Mouse (Mus musculus) embryonic facial prominence, embryonic 12.5 days (tissue): ENCODE results near the gene Lgr6. TPM values are rescaled to one million over a fixed set of nuclear protein-coding genes. Genes with fewer than 3 reads are reported as not detected.

Experiments used
- ATAC-seq: fragments of 200-750 bp; cut with Nextera tagmentation; 2 replicates; pipeline ENCODE4 v1.8.0; 2017; ENCODE audit not compliant: insufficient number of reproducible peaks, insufficient read depth, low FRiP score, low TSS enrichment
- H3K27ac ChIP-seq: fragments of 300-500 bp; sonication (generic); 2 replicates; pipeline ENCODE4 v1.5.1; 2016; ENCODE audit warnings: mild to moderate bottlenecking
- H3K27me3 ChIP-seq: fragments of 300-500 bp; sonication (generic); 2 replicates; pipeline ENCODE4 v1.6.1; 2016; ENCODE audit warnings: mild to moderate bottlenecking, moderate library complexity
- H3K36me3 ChIP-seq: fragments of 300-500 bp; sonication (generic); 2 replicates; pipeline ENCODE4 v1.6.1; 2016; ENCODE audit warnings: mild to moderate bottlenecking
- H3K4me1 ChIP-seq: fragments of 300-500 bp; sonication (generic); 2 replicates; pipeline ENCODE4 v1.6.1; 2016
- H3K4me2 ChIP-seq: fragments of 300-500 bp; sonication (generic); replicated peaks from 2 replicates; pipeline ENCODE4 v1.6.1; 2016; ENCODE audit warnings: mild to moderate bottlenecking, moderate library complexity
- H3K4me3 ChIP-seq: fragments of 300-500 bp; sonication (generic); 2 replicates; pipeline ENCODE4 v1.5.1; 2016; ENCODE audit warnings: mild to moderate bottlenecking
- H3K9ac ChIP-seq: fragments of 300-500 bp; sonication (generic); 2 replicates; pipeline ENCODE4 v1.6.1; 2016; ENCODE audit warnings: mild to moderate bottlenecking, moderate library complexity
- H3K9me3 ChIP-seq: fragments of 300-500 bp; sonication (generic); 2 replicates; pipeline ENCODE4 v1.6.1; 2016; ENCODE audit warnings: mild to moderate bottlenecking, moderate library complexity
- WGBS: fragments of 180-500 bp; shearing (Covaris S2); methylation state at CpG from one replicate; pipeline ENCODE4 v1.1.7; 2016; 5-methylcytosine and 5-hydroxymethylcytosine counted together
- polyA plus RNA-seq: library from polyadenylated mRNA; unstranded; fragments of >200 nt; fragmentation: Nextera tagmentation; extraction: Ambion mirVana; gene quantifications from 2 replicates; pipeline ENCODE4 v1.2.1, GENCODE M21; 2016

The Lgr6 gene
- polyA plus RNA-seq, 1 experiment from 2014 or later = 3.5 TPM

DNA sequence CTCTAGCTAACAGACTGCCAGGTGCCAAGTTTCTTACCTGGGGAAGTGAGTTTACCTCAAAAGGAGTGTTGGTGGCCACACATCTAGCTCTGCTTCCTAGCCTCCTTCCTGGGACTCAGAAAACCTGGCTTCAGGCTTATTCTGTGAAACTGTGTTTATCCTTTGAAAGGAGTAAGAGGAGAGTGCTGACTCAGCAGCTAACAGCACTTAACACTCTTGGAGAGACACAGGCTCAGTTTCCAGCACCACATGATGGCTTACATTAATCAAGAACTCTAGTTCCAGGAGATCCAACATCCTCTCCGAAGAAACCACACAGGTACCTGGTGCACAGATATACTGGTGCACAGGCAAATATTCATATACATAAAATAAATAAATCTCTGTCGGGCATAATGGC is 162.2 kb downstream of the Lgr6 start:
- 87% methylated on average over 2 of the region's 2 CpGs for WGBS
- H3K4me2 ChIP-seq = no peak overlapping the region
- H3K36me3 ChIP-seq = peaks cover 2% of the 10 kb centered on the region
- ATAC-seq = no peak
- H3K27ac ChIP-seq = no peak overlapping the region
- no peaks in the 10 kb centered on the region for H3K9me3 ChIP-seq
- no peak overlapping the region for H3K4me3 ChIP-seq
- H3K9ac ChIP-seq = no peak overlapping the region
- 0 out of 2 replicates have a peak, but pooled peaks cover 5% of the 10 kb centered on the region for H3K4me1 ChIP-seq
- H3K27me3 ChIP-seq = no peaks in the 10 kb centered on the region

- Histone ChIP-seq H3K36me3 (no peaks in the 10 kb centered on the region), H3K27ac (no peak overlapping the region), H3K4me1 (0 out of 2 replicates have a peak, but pooled peaks cover 5% of the 10 kb centered on the region), H3K4me3 (no peak overlapping the region), H3K27me3 (no peaks in the 10 kb centered on the region), H3K9me3 (no peaks in the 10 kb centered on the region), H3K4me2 (no peak overlapping the region), H3K9ac (no peak overlapping the region)
- ATAC-seq = no peak
- WGBS = 61% methylated on average over 4 of the region's 4 CpGs
These were observed 164.2 kb downstream of the Lgr6 start for GRCm38 (mm10) chr1:134940863-134941262.

DNA sequence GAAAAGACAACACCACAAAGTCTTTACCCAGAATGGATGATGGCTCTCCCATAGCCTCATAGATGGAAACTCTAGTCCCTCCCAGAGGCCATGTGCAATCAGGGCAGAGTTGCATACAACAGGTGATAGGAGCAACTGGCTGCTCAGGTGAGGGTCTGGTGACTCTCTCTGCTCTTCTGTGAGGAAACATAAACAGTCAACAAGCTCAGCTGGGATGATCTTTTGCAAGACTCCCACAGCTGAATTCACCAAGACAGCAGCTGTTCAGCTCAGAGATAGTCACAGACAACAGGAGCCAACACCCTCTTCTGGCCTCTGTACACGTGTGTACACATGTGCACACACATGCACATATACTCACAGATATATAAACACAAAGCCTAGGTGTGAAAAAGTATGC is 166.8 kb downstream of the Lgr6 start:
- ATAC-seq = no peak
- H3K4me2 ChIP-seq = no peak overlapping the region
- WGBS = 85% methylated on average over 1 of the region's 1 CpGs
- H3K36me3 ChIP-seq = no peaks in the 10 kb centered on the region
- 0 out of 2 replicates have a peak, but pooled peaks cover 5% of the 10 kb centered on the region for H3K4me1 ChIP-seq
- no peaks in the 10 kb centered on the region for H3K9me3 ChIP-seq
- H3K27me3 ChIP-seq = no peaks in the 10 kb centered on the region
- no peak overlapping the region for H3K9ac ChIP-seq
- H3K27ac ChIP-seq = no peak overlapping the region
- no peak overlapping the region for H3K4me3 ChIP-seq

DNA sequence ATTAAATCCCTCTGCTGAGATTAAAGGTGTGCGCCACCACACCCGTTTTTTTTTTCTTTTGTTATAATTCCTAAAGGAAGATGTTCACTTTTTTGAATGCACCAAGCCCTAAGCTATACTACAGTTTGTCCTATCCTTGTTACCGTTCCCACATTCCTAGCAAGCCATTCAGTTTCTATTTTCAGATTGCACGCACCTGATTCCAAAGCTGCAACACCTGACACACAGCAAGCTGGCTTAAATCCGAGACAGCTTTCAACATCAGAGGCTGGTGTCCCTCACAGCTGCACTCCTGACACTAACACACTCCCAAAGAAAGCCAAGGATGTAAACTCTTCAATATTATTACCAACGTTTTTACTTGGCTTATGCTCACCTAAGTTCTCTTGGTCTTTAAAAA is 168.7 kb downstream of the Lgr6 start:
- H3K4me3 ChIP-seq = no peak overlapping the region
- H3K27ac ChIP-seq = no peak overlapping the region
- H3K36me3 ChIP-seq = no peaks in the 10 kb centered on the region
- H3K4me2 ChIP-seq = no peak overlapping the region
- H3K9me3 ChIP-seq = no peaks in the 10 kb centered on the region
- H3K27me3 ChIP-seq = no peaks in the 10 kb centered on the region
- 88% methylated on average over 6 of the region's 6 CpGs for WGBS
- no peak for ATAC-seq
- peaks cover 9% of the 10 kb centered on the region; the same call in 1 of the 2 replicates for H3K4me1 ChIP-seq
- H3K9ac ChIP-seq = no peak overlapping the region

Other genes with a start within 250 kb of the Lgr6 start
- gene Ppp1r12b, start 149.3 kb downstream of the Lgr6 start, polyA plus RNA-seq = 9.6 and 10.8 TPM in 2 replicates
- 34.8 and 35.6 TPM in 2 replicates for gene Ube2t, start 142.7 kb downstream of the Lgr6 start, polyA plus RNA-seq
- 1.4 and 1.7 TPM in 2 replicates for gene Ptpn7, start 27.4 kb upstream of the Lgr6 start, polyA plus RNA-seq
- 78.6 and 81.2 TPM in 2 replicates for gene Arl8a, start 41.5 kb upstream of the Lgr6 start, polyA plus RNA-seq
- not detected in 2 replicates for gene Gpr37l1, start 62.4 kb upstream of the Lgr6 start, polyA plus RNA-seq
- gene Elf3, start 153.3 kb upstream of the Lgr6 start, polyA plus RNA-seq = 5.5 and 6.6 TPM in 2 replicates
- gene Rnpep, start 178.8 kb upstream of the Lgr6 start, polyA plus RNA-seq = 91.1 and 93.5 TPM in 2 replicates
- 172 and 177 TPM in 2 replicates for gene Timm17a, start 208.5 kb upstream of the Lgr6 start, polyA plus RNA-seq
- gene Lmod1, start 219.5 kb upstream of the Lgr6 start, polyA plus RNA-seq = 0.50 and 0.87 TPM in 2 replicates